Mouse (Mus musculus) G1E (cell line): ENCODE data around the gene Tmem181a. TPM values are rescaled to one million over a fixed set of nuclear protein-coding genes. Genes with fewer than 3 reads are reported as not detected.
"Not testable (repeated sequence)": the region's sequence is repeated elsewhere in the genome, so short reads cannot be mapped to it uniquely, and the experiment has no call there.

ENCODE experiments used
- ATAC-seq: 2 replicates; pipeline ENCODE4 v1.8.0; 2016; ENCODE audit warnings: mild to moderate bottlenecking; ENCODE audit not compliant: insufficient number of reproducible peaks, poor library complexity, low FRiP score, severe bottlenecking; ENCODE audit errors: extremely low read depth
- DNase-seq: peaks from one replicate; pipeline ENCODE4 v3.0.0; 2012; ENCODE audit warnings: low spot score
- H3K27me3 ChIP-seq: 2 replicates; pipeline ENCODE4 v1.6.1; 2012; ENCODE audit warnings: mild to moderate bottlenecking, low read length, inconsistent platforms; ENCODE audit not compliant: insufficient read depth
- H3K36me3 ChIP-seq: replicated peaks from 2 replicates; pipeline ENCODE3; 2012; ENCODE audit warnings: mild to moderate bottlenecking, inconsistent platforms
- H3K4me1 ChIP-seq: 2 replicates; pipeline ENCODE4 v1.6.1; 2012; ENCODE audit warnings: low read depth, low read length, inconsistent platforms, mixed read lengths; ENCODE audit not compliant: insufficient read depth
- H3K4me3 ChIP-seq: 2 replicates; pipeline ENCODE4 v1.5.1; 2012; ENCODE audit warnings: low read depth, mild to moderate bottlenecking, inconsistent platforms, low read length, moderate library complexity, mixed read lengths
- H3K9me3 ChIP-seq: replicated peaks from 2 replicates; pipeline ENCODE4 v1.6.1; 2012; ENCODE audit warnings: inconsistent platforms
- polyA plus RNA-seq: library from polyadenylated mRNA; stranded (reverse); fragments of >175 nt; gene quantifications from 2 replicates; pipeline ENCODE4 v1.2.3, GENCODE M21; 2012
- total RNA-seq, 2 experiments: library from RNA; stranded (forward) in 1 of 2; stranded (reverse) in 1 of 2; fragments of 200-1000 nt in 1 of 2; fragments of >200 nt in 1 of 2; fragmentation: Nextera tagmentation in 1 of 2; gene quantifications; 2 replicates each; pipeline ENCODE4 v1.2.3; 2014 to 2017

Gene Tmem181a
- total and polyA plus RNA-seq, 3 experiments: 0.16 TPM; not detected in 2

- not testable (repeated sequence) for H3K27me3 ChIP-seq, ATAC-seq, DNase-seq, H3K9me3 ChIP-seq, H3K4me1 ChIP-seq, H3K36me3 ChIP-seq, H3K4me3 ChIP-seq
Measured at GRCm38 (mm10) chr17:6274693-6275092, 18.0 kb downstream of the Tmem181a start.

GRCm38 (mm10) chr17:6279205-6279604 is 22.5 kb downstream of the Tmem181a start:
- not testable (repeated sequence) for H3K27me3 ChIP-seq, DNase-seq, H3K4me1 ChIP-seq, H3K9me3 ChIP-seq, H3K4me3 ChIP-seq, ATAC-seq, H3K36me3 ChIP-seq

DNA sequence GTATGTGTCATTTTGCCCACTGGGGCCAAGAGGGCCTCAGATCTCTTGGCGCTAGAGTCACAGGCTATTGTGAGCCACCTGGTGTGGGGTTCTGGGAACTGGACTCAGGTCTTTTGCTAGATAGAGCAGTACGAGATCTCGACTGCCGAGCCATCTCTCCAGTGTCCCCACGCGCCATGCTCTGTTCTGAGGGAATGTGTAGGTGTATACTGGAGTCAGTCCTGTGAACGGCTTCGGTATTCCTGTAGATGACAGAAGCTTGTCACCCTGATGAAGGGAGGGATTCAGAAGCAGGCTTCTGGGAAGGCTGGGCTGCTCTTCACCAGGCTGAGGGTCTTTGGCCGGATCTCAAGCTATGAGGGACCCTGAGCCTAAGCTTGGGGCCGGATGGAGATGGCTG is 23.1 kb downstream of the Tmem181a start:
- DNase-seq, ATAC-seq, H3K9me3 ChIP-seq, H3K36me3 ChIP-seq, H3K4me3 ChIP-seq, H3K4me1 ChIP-seq, H3K27me3 ChIP-seq: not testable (repeated sequence)

GRCm38 (mm10) chr17:6280513-6280912 is 23.9 kb downstream of the Tmem181a start:
- H3K4me1 ChIP-seq, H3K27me3 ChIP-seq, H3K4me3 ChIP-seq, DNase-seq, ATAC-seq, H3K9me3 ChIP-seq, H3K36me3 ChIP-seq: not testable (repeated sequence)

DNA sequence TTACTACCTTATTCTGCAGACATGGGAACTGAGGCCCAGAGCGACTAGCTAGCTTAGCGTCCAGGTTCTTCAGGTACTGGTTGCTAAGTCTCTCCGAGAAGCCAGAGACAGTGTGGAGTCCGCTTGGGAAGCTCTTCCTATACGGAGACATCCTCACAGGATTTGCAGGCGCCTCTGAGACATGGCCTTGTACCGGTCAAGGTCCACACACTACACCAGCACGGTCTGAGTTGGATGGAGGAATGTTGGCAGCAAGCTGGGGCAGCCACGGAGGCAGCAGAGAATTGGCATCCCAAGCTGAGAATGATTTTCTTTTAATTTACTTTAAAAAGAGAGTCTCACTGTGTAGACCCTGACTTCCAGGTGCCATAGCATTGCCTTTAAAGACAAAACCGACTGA is 26.5 kb downstream of the Tmem181a start:
- not testable (repeated sequence) for H3K4me3 ChIP-seq, ATAC-seq, H3K27me3 ChIP-seq, H3K9me3 ChIP-seq, H3K4me1 ChIP-seq, DNase-seq, H3K36me3 ChIP-seq

GRCm38 (mm10) chr17:6286169-6286568 is 29.5 kb downstream of the Tmem181a start:
- H3K36me3 ChIP-seq, H3K9me3 ChIP-seq, DNase-seq, ATAC-seq, H3K4me1 ChIP-seq, H3K4me3 ChIP-seq, H3K27me3 ChIP-seq: not testable (repeated sequence)

DNA sequence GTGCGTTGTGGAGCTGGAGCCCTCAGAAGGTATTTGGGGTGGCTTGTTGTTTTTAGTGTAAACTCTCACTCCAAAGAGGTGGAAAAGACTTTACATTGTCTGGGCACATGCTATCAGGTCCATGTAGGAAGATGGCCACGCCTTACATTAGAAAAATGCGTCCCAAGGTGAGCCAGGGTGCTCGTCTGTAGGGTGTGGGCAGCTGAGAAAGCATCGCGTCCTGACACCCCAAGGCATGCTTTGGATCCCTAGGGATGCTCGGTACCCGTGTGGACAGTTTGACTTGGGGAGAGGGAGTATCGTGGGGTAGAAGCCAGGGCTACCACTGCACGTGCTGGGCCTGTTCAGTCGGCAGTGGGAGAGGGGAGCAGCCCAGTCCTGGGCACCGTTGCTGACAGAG is 32.4 kb downstream of the Tmem181a start:
- not testable (repeated sequence) for H3K36me3 ChIP-seq, H3K27me3 ChIP-seq, DNase-seq, H3K4me3 ChIP-seq, ATAC-seq, H3K4me1 ChIP-seq, H3K9me3 ChIP-seq

- not testable (repeated sequence) for DNase-seq, H3K27me3 ChIP-seq, H3K36me3 ChIP-seq, H3K4me3 ChIP-seq, ATAC-seq, H3K4me1 ChIP-seq, H3K9me3 ChIP-seq
Measured at GRCm38 (mm10) chr17:6293882-6294281, 37.2 kb downstream of the Tmem181a start.

GRCm38 (mm10) chr17:6297060-6297795 is 40.6 kb downstream of the Tmem181a start:
- not testable (repeated sequence) for DNase-seq, H3K36me3 ChIP-seq, H3K27me3 ChIP-seq, H3K4me3 ChIP-seq, H3K9me3 ChIP-seq, H3K4me1 ChIP-seq, ATAC-seq

DNA sequence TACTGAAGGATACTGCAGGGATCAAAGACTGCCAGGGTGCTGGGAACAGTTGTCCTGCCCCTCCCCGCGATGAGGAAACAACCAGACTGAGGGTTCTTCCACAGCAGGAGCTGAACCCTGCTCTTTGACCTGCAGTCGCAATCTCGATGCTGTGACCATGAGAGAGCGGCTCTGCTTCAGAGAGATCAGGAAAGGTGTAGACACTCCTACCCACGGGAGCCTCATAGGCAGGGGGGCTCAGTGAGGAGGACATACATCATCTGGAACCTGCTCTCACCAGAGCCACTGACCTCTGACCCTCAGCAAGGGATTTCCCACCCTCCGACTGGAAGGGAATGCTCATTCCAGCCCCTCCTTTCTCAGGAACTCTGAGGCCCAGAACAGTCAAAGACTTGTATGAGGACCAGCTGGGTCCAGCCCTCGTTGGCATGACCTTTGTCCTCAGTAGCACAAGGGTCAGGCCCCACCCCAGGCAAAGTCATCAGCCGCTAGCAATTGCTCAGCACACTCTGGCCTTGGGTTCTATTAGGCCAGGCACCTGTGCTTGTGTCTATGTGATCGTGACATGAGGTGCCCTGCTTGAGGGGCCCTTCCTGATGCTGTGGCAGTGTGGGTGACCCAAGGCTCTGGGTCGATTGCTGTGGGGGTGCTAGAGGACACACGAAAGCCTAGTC is 43.7 kb downstream of the Tmem181a start:
- H3K4me3 ChIP-seq, H3K9me3 ChIP-seq, H3K4me1 ChIP-seq, ATAC-seq, H3K27me3 ChIP-seq, DNase-seq, H3K36me3 ChIP-seq: not testable (repeated sequence)

DNA sequence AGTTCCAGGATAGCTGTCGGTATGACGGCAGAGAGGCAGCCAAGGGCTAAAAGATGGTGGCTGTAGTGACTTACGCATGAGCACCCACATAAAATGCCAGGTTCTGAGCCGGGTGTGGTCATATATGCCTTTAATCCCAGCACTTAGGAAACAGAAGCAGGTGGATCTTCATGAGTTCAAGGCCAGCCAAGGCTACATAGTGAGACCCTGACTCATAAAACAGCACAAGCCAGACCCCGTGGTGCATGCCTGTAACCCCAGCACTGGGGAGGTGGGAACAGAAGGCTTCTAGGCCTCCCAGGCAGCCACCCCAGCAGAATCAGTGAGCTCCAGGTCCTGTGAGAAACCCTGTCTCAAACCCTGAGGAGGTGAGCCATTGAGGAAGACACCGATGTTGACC is 48.2 kb downstream of the Tmem181a start:
- ATAC-seq, H3K27me3 ChIP-seq, H3K4me3 ChIP-seq, DNase-seq, H3K36me3 ChIP-seq, H3K9me3 ChIP-seq, H3K4me1 ChIP-seq: not testable (repeated sequence)

DNA sequence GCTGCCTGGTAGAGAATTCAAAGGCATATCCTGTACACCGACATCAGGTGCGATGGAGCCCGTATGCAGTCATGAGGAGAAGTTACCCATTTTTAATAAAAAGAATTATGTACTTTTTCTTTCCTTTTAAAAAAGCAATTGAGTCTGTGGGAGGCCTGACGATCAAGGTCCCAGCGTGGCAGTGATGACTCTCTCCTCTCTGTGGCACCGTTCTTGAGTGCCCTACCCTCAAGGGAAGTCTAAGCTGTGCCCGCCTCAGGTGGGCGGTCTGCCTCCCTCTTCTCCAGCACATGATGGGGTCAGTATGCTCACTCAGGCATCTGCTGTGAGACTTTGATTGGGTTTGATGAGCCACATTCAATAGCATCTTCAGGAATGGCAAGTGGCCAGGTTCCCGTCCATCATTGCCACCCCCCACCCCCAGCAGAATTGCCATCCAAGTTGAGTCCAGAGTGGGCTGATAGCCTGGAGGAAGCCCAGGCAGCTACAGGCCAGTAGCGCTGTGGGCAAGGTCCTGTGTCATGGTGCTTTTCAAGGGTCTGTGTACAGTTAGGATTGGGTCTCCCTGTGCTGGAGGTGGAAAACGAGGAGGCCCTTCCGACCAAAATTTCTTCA is 49.1 kb downstream of the Tmem181a start:
- ATAC-seq, H3K4me3 ChIP-seq, DNase-seq, H3K27me3 ChIP-seq, H3K36me3 ChIP-seq, H3K9me3 ChIP-seq, H3K4me1 ChIP-seq: not testable (repeated sequence)
